Comparison of ENCODE assay signal across 8 mouse cellular contexts in the genomic region with DNA sequence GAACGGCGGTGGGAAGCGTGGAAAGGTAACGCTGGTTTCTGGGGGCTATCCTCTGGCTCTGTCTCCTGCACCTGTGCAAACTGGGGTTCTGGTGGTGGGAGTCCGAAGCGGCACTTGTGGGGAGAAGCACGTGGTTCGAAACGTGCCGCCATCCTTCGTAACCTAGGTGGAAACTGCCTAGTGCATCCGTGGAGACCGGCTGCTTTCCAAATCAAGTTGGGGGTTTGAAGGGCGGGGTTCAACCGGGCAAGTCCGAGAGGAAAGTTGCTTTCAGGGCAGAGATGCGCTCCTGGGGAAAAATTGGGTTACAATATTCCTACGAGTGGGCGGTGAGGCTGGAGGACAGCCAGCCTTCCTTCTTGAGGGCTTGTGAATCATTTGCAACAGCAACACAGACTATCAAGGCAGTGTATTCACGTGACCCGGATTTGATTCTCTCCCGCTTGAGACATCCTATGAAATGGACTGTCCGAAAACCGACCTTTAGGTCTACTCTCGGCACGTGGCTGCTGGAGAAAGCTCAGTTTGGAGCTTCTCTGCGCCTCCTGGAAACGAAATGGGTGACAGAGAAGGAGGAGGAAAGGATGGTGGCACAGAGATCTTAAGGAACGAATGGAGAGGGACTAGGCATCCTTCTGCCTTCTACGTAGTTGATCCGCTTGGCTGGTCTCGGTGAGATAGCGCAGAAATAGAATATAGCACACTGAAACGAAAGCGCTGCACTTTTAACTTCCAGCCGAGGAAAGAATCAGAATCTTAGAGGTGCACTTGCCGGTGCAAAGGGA. TPM values are rescaled to one million over a fixed set of nuclear protein-coding genes. Genes with fewer than 3 reads are reported as not detected.
A peak's percentile ranks its signal among the peaks of the same experiment; 100 is the strongest.
DNase-seq lines count a peak whose midpoint lies in the region; ATAC-seq lines count a peak whose summit lies in the region.

No protein-coding gene starts in this region.

- H3K27ac ChIP-seq in forebrain, embryonic 14.5 days (ENCODE audit: low read depth, low read length) = peak overlapping the region; percentile 77
- 0 out of 2 replicates have a peak overlapping the region, but pooled peaks have one; percentile 4 for H3K27ac ChIP-seq in intestine, embryonic 16.5 days (ENCODE audit: low read length)
- no peak overlapping the region for H3K27ac ChIP-seq in limb, embryonic 11.5 days (replicated peaks; ENCODE audit: low read depth, low read length)

- no peaks in the 10 kb centered on the region for H3K9me3 ChIP-seq in forebrain, embryonic 14.5 days (replicated peaks; ENCODE audit: control insufficient read depth, low read length)
- no peaks in the 10 kb centered on the region for H3K9me3 ChIP-seq in intestine, embryonic 16.5 days (ENCODE audit: control insufficient read depth, low read length)
- H3K9me3 ChIP-seq in limb, embryonic 11.5 days (ENCODE audit: control insufficient read depth, low read length) = no peaks in the 10 kb centered on the region

- H3K9ac ChIP-seq in forebrain, embryonic 14.5 days (ENCODE audit: low read length) = peak overlapping the region; percentile 71
- peak overlapping the region; percentile 58 for H3K9ac ChIP-seq in intestine, embryonic 16.5 days (ENCODE audit: low read depth, low read length)
- peak overlapping the region; percentile 31 for H3K9ac ChIP-seq in limb, embryonic 11.5 days (ENCODE audit: low read length)

- H3K4me3 ChIP-seq in forebrain, embryonic 14.5 days (ENCODE audit: low read depth, low read length) = peak overlapping the region; percentile 58
- peak overlapping the region; percentile 59 for H3K4me3 ChIP-seq in intestine, embryonic 16.5 days (ENCODE audit: low read length)
- peak overlapping the region; percentile 52 for H3K4me3 ChIP-seq in limb, embryonic 11.5 days (ENCODE audit: low read depth, low read length)

- intact Hi-C loops in heart, postnatal 25 days (cut with DNase I) = no loop called here

- H3K4me2 ChIP-seq in forebrain, embryonic 14.5 days (ENCODE audit: low read length) = peak overlapping the region; percentile 91
- H3K4me2 ChIP-seq in intestine, embryonic 16.5 days (ENCODE audit: low read depth, low read length) = peak overlapping the region; percentile 93
- peak overlapping the region; percentile 87 for H3K4me2 ChIP-seq in limb, embryonic 11.5 days (ENCODE audit: low read depth, severe bottlenecking)

- no peaks in the 10 kb centered on the region for H3K36me3 ChIP-seq in forebrain, embryonic 14.5 days (ENCODE audit: control insufficient read depth, insufficient read depth, low read length)
- H3K36me3 ChIP-seq in intestine, embryonic 16.5 days (ENCODE audit: control insufficient read depth, insufficient read depth, low read length) = no peaks in the 10 kb centered on the region
- H3K36me3 ChIP-seq in limb, embryonic 11.5 days (ENCODE audit: control insufficient read depth, insufficient read depth, low read length) = no peaks in the 10 kb centered on the region

- H3K4me1 ChIP-seq in forebrain, embryonic 14.5 days (ENCODE audit: control insufficient read depth, insufficient read depth, low read length) = no peaks in the 10 kb centered on the region
- peaks cover 13% of the 10 kb centered on the region; the same call in 1 of the 2 replicates for H3K4me1 ChIP-seq in intestine, embryonic 16.5 days (ENCODE audit: control insufficient read depth, insufficient read depth, low read length)
- H3K4me1 ChIP-seq in limb, embryonic 11.5 days (ENCODE audit: control insufficient read depth, insufficient read depth, low read length) = no peaks in the 10 kb centered on the region

- H3K27me3 ChIP-seq in forebrain, embryonic 14.5 days (replicated peaks; ENCODE audit: control insufficient read depth, insufficient read depth, low read length) = no peaks in the 10 kb centered on the region
- 0 out of 2 replicates have a peak, but pooled peaks cover 6% of the 10 kb centered on the region for H3K27me3 ChIP-seq in intestine, embryonic 16.5 days (replicated peaks; ENCODE audit: control insufficient read depth, insufficient read depth, low read length)
- H3K27me3 ChIP-seq in limb, embryonic 11.5 days (ENCODE audit: control insufficient read depth, insufficient read depth, low read length) = peaks cover 2% of the 10 kb centered on the region; the same call in 1 of the 2 replicates

- under 1% methylated on average over 37 of the region's 37 CpGs for WGBS in forebrain, embryonic 14.5 days
- WGBS in intestine, embryonic 16.5 days = under 1% methylated on average over 37 of the region's 37 CpGs
- WGBS in limb, embryonic 11.5 days = under 1% methylated on average over 37 of the region's 37 CpGs

- ATAC-seq in forebrain, embryonic 14.5 days = peak; percentile 51
- ATAC-seq in intestine, embryonic 16.5 days = peak; percentile 73
- peak; percentile 42 for ATAC-seq in limb, embryonic 11.5 days (ENCODE audit: insufficient number of reproducible peaks, low FRiP score, low TSS enrichment, low read depth)

- peak; percentile 87 for DNase-seq in heart, adult 11 months
- no peak for DNase-seq in heart, postnatal 25 days (ENCODE audit: low spot score)
- peak; percentile 73 for DNase-seq in cerebellum, adult 11-12 months
- DNase-seq in forebrain, embryonic 14.5 days (ENCODE audit: low spot score) = peak; percentile 50
- peak; percentile 46 for DNase-seq in limb, embryonic 11.5 days (ENCODE audit: low spot score)
- peak; percentile 61 for DNase-seq in neural tube, embryonic 10.5 days (ENCODE audit: extremely low spot score, low spot score)
- DNase-seq in yolk sac, embryonic 10.5 days (ENCODE audit: low spot score) = peak; percentile 6

RNA-seq across cellular contexts. Expression of a gene that starts 0.9 kb away (rescaled TPM):
- total RNA-seq in heart, postnatal 25 days (2021) = under 1 TPM; 0.16 to 0.22 TPM
- polyA plus RNA-seq in forebrain, embryonic 14.5 days (2014; fragmentation: Nextera tagmentation; extraction: Ambion mirVana) = 57.6 and 74.8 TPM in 2 replicates
- polyA plus RNA-seq in intestine, embryonic 16.5 days (2015; fragmentation: Nextera tagmentation; extraction: Ambion mirVana) = 4.5 and 5.3 TPM in 2 replicates
- 1.6 and 1.9 TPM in 2 replicates for polyA plus RNA-seq in limb, embryonic 11.5 days (2014; fragmentation: Nextera tagmentation; extraction: Ambion mirVana)
